10 mouse cellular contexts compared by ENCODE assay signal in the genomic region with DNA sequence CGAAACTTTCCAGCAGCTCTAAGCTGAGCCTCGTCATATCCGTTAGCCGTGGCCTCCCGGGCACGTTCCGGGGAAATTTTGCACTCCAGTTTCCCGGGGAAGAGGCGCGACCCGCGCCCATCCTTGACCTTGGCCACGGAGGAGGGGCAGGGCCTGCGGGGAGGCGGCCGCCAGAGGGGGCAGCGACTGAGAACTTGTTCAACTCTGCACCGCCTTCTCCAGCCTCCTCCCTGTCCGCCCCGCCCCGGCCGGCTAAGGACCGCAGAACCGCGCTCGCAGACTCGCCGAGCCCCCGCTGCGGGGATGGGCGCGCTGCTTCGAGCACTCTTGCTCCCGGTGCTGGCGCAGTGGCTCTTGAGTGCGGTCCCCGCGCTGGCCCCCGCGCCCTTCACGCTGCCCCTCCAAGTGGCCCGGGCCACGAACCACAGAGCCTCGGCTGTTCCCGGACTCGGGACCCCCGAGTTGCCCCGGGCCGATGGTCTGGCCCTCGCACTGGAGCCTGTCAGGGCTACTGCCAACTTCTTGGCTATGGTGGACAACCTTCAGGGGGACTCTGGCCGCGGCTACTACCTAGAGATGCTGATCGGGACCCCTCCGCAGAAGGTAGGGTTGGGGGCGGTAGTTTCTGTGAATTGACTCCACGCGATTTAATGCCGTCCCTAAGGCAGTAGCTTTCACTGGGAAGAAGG. TPM values are rescaled to one million over a fixed set of nuclear protein-coding genes. Genes with fewer than 3 reads are reported as not detected.
DNase-seq lines count a peak whose midpoint lies in the region; ATAC-seq and TF ChIP-seq lines count a peak whose summit lies in the region.
"Had no signal": no experiment of that assay in that cellular context is flagged by ENCODE, and none has a peak within 500 bp of the region (broad histone marks: within the 10 kb centered on the region; RNA-seq: fewer than 3 reads in every experiment).

TSS of gene Bace2 (plus strand) at position 244 of the 689 bp plus-strand sequence.

- ATAC-seq in heart, embryonic 12.5 days (ENCODE audit: insufficient number of reproducible peaks, low FRiP score) = peak; percentile 86
- ATAC-seq in liver, embryonic 13.5 days (ENCODE audit: low read depth) = peak; percentile 64

- H3K4me2 ChIP-seq in heart, embryonic 12.5 days = peak within 1 kb of the TSS; percentile 99
- H3K4me2 ChIP-seq in liver, embryonic 13.5 days = peak within 1 kb of the TSS; percentile 70

- TF ChIP-seq POLR2A in testis, adult 2 months (IDR thresholded peaks at IDR 0.05; ENCODE audit: control insufficient read depth, low read depth, low read length) = no peak

- H3K9ac ChIP-seq in heart, embryonic 12.5 days = peak within 1 kb of the TSS; percentile 81
- H3K9ac ChIP-seq in liver, embryonic 13.5 days = no peak within 1 kb of the TSS

- H3K4me3 ChIP-seq in layer of hippocampus, adult 2 months = peak within 1 kb of the TSS; percentile 70
- peak within 1 kb of the TSS; percentile 76 for H3K4me3 ChIP-seq in forebrain, embryonic 10.5 days
- peak within 1 kb of the TSS; percentile 82 for H3K4me3 ChIP-seq in heart, embryonic 12.5 days
- peak within 1 kb of the TSS; percentile 50 for H3K4me3 ChIP-seq in liver, embryonic 13.5 days (replicated peaks)
- peak within 1 kb of the TSS; percentile 69 for H3K4me3 ChIP-seq in testis, adult 2 months (ENCODE audit: control insufficient read depth, low read depth, low read length)

- H3K27ac ChIP-seq in layer of hippocampus, adult 2 months = no peak within 1 kb of the TSS
- peak within 1 kb of the TSS; percentile 72 for H3K27ac ChIP-seq in forebrain, embryonic 10.5 days
- H3K27ac ChIP-seq in heart, embryonic 12.5 days (ENCODE audit: poor library complexity, severe bottlenecking) = 0 out of 2 replicates have a peak within 1 kb of the TSS, but pooled peaks have one; percentile 26
- H3K27ac ChIP-seq in liver, embryonic 13.5 days = no peak within 1 kb of the TSS
- no peak within 1 kb of the TSS; the same call in 1 of the 2 replicates for H3K27ac ChIP-seq in testis, adult 2 months (ENCODE audit: control insufficient read depth, insufficient read depth, low read depth, low read length)

- H3K4me1 ChIP-seq in forebrain, embryonic 10.5 days = peaks cover 27% of the 10 kb centered on the region
- peaks cover 30% of the 10 kb centered on the region for H3K4me1 ChIP-seq in heart, embryonic 12.5 days (replicated peaks)
- H3K4me1 ChIP-seq in liver, embryonic 13.5 days (replicated peaks) = 0 out of 2 replicates have a peak, but pooled peaks cover 3% of the 10 kb centered on the region
- peaks cover 7% of the 10 kb centered on the region for H3K4me1 ChIP-seq in testis, adult 2 months (ENCODE audit: control insufficient read depth, insufficient read depth, low read length)

- H3K27me3 ChIP-seq in forebrain, embryonic 10.5 days (ENCODE audit: poor library complexity, severe bottlenecking) = peaks cover 62% of the 10 kb centered on the region
- 0 out of 2 replicates have a peak, but pooled peaks cover 8% of the 10 kb centered on the region for H3K27me3 ChIP-seq in heart, embryonic 12.5 days (replicated peaks)
- H3K27me3 ChIP-seq in liver, embryonic 13.5 days = peaks cover 44% of the 10 kb centered on the region
- peaks cover 2% of the 10 kb centered on the region; the same call in 1 of the 2 replicates for H3K27me3 ChIP-seq in testis, adult 2 months (ENCODE audit: control insufficient read depth, insufficient read depth, low read length)

- WGBS in forebrain, embryonic 10.5 days = under 1% methylated on average over 58 of the region's 58 CpGs
- 1% methylated on average over 56 of the region's 58 CpGs for WGBS in heart, embryonic 12.5 days
- under 1% methylated on average over 58 of the region's 58 CpGs for WGBS in liver, embryonic 13.5 days (ENCODE audit: insufficient replicate concordance)

- TF ChIP-seq CTCF in layer of hippocampus, adult 2 months (conservative IDR thresholded peaks at IDR 0.05) = peak; percentile 73
- TF ChIP-seq CTCF in testis, adult 2 months (IDR thresholded peaks at IDR 0.05; ENCODE audit: control insufficient read depth, insufficient read depth, insufficient replicate concordance, low read depth, low read length) = no peak

- H3K9me3 ChIP-seq in forebrain, embryonic 10.5 days = no peaks in the 10 kb centered on the region
- H3K9me3 ChIP-seq in heart, embryonic 12.5 days (replicated peaks) = no peaks in the 10 kb centered on the region
- H3K9me3 ChIP-seq in liver, embryonic 13.5 days (replicated peaks) = no peaks in the 10 kb centered on the region

- no peaks in the 10 kb centered on the region for H3K36me3 ChIP-seq in forebrain, embryonic 10.5 days (replicated peaks)
- no peaks in the 10 kb centered on the region for H3K36me3 ChIP-seq in heart, embryonic 12.5 days
- no peaks in the 10 kb centered on the region for H3K36me3 ChIP-seq in liver, embryonic 13.5 days
- no peaks in the 10 kb centered on the region for H3K36me3 ChIP-seq in testis, adult 2 months (ENCODE audit: control insufficient read depth, insufficient read depth, low read length)

- DNase-seq in layer of hippocampus, adult 2 months (ENCODE audit: low spot score in 2 of 2) = peak in 1 of 2 experiments; percentile 26
- no peak for DNase-seq in layer of hippocampus, adult 9-11 months
- peak; percentile 71 for DNase-seq in forebrain, embryonic 10.5 days (ENCODE audit: extremely low spot score, low spot score)
- DNase-seq in kidney, adult 9 months = peak; percentile 75
- DNase-seq in liver, embryonic 13.5 days = peak; percentile 3
- DNase-seq in neural tube, embryonic 10.5 days (ENCODE audit: extremely low spot score, low spot score) = peak; percentile 81

RNA-seq across cellular contexts. Expression of gene Bace2, which starts in this region (rescaled TPM):
- total RNA-seq in layer of hippocampus, adult 2 months (2021) = 1 to 10 TPM; 1.3 to 3.9 TPM
- polyA plus RNA-seq in forebrain, embryonic 10.5 days (2016; fragmentation: Nextera tagmentation; extraction: Ambion mirVana) = 3.1 and 3.6 TPM in 2 replicates
- polyA plus RNA-seq in heart, embryonic 12.5 days (2016; fragmentation: Nextera tagmentation; extraction: Ambion mirVana) = 61.0 and 66.2 TPM in 2 replicates
- 3.6 and 6.2 TPM in 2 replicates for polyA plus RNA-seq in liver, embryonic 13.5 days (2015; fragmentation: Nextera tagmentation; extraction: Ambion mirVana)
- 0.42 and 0.51 TPM in 2 replicates for polyA plus RNA-seq in testis, adult 2 months (2012; rRNA removed)
- total RNA-seq: MEL; neutrophil, adult 5-6 weeks had no signal

Comparison
In these comparisons a context has a peak if more than half of its experiments do, and no peak if none do; other contexts are left out.
1. H3K27ac ChIP-seq: peak in forebrain, embryonic 10.5 days (single experiment) and heart, embryonic 12.5 days (single experiment); none in layer of hippocampus, adult 2 months (single experiment), liver, embryonic 13.5 days (single experiment) and testis, adult 2 months (single experiment).
2. Peak in every context shown above with its lines, with median percentiles within 50 percentile points of each other: H3K4me3 ChIP-seq.